Mouse (Mus musculus): ENCODE results near the gene Dock10. TPM values are rescaled to one million over a fixed set of nuclear protein-coding genes. Genes with fewer than 3 reads are reported as not detected.
A peak's percentile ranks its signal among the peaks of the same experiment; 100 is the strongest.

The Dock10 gene
- polyA plus RNA-seq, 1 experiment from 2014 or later: 5.8 TPM

- no peak for ATAC-seq (ENCODE audit: insufficient read depth, low FRiP score, low read depth)
- H3K4me2 ChIP-seq: no peak overlapping the region
- 85% methylated on average over 3 of the region's 3 CpGs for WGBS
Measured at GRCm38 (mm10) chr1:80671730-80672129, 86.6 kb downstream of the Dock10 start.

GRCm38 (mm10) chr1:80671056-80671455, 87.3 kb downstream of the Dock10 start:
- Histone ChIP-seq H3K4me2 (no peak overlapping the region), H3K27me3 (replicated peaks) (no peaks in the 10 kb centered on the region), H3K4me3 (replicated peaks) (no peak overlapping the region), H3K9ac (no peak overlapping the region), H3K9me3 (no peaks in the 10 kb centered on the region), H3K27ac (no peak overlapping the region), H3K4me1 (no peaks in the 10 kb centered on the region), H3K36me3 (no peaks in the 10 kb centered on the region)
- ATAC-seq (ENCODE audit: insufficient read depth, low FRiP score, low read depth): no peak
- 59% methylated on average over 5 of the region's 5 CpGs for WGBS

More at GRCm38 (mm10) chr1:80671730-80672129, 86.6 kb downstream of the Dock10 start:
- H3K36me3 ChIP-seq: no peaks in the 10 kb centered on the region
- no peaks in the 10 kb centered on the region for H3K4me1 ChIP-seq
- no peak overlapping the region for H3K27ac ChIP-seq
- H3K27me3 ChIP-seq (replicated peaks): no peaks in the 10 kb centered on the region
- no peaks in the 10 kb centered on the region for H3K9me3 ChIP-seq
- no peak overlapping the region for H3K9ac ChIP-seq
- H3K4me3 ChIP-seq (replicated peaks): no peak overlapping the region

- H3K36me3 ChIP-seq: no peaks in the 10 kb centered on the region
- no peak overlapping the region for H3K9ac ChIP-seq
- no peak overlapping the region for H3K4me2 ChIP-seq
- no peaks in the 10 kb centered on the region for H3K4me1 ChIP-seq
- no peak for ATAC-seq (ENCODE audit: insufficient read depth, low FRiP score, low read depth)
- no peaks in the 10 kb centered on the region for H3K27me3 ChIP-seq (replicated peaks)
- H3K27ac ChIP-seq: no peak overlapping the region
- no peak overlapping the region for H3K4me3 ChIP-seq (replicated peaks)
- 61% methylated on average over 7 of the region's 7 CpGs for WGBS
- no peaks in the 10 kb centered on the region for H3K9me3 ChIP-seq
Measured at GRCm38 (mm10) chr1:80670387-80670786, 87.9 kb downstream of the Dock10 start.

- H3K27me3 ChIP-seq (replicated peaks): no peaks in the 10 kb centered on the region
- no peaks in the 10 kb centered on the region for H3K4me1 ChIP-seq
- H3K36me3 ChIP-seq: no peaks in the 10 kb centered on the region
- H3K4me3 ChIP-seq (replicated peaks): no peak overlapping the region
- ATAC-seq (ENCODE audit: insufficient read depth, low FRiP score, low read depth): no peak
- no peak overlapping the region for H3K4me2 ChIP-seq
- H3K9ac ChIP-seq: no peak overlapping the region
- H3K27ac ChIP-seq: no peak overlapping the region
- no peaks in the 10 kb centered on the region for H3K9me3 ChIP-seq
Measured at GRCm38 (mm10) chr1:80665761-80666160, 92.6 kb downstream of the Dock10 start.

GRCm38 (mm10) chr1:80665161-80665560, 93.2 kb downstream of the Dock10 start:
- H3K27ac ChIP-seq: no peak overlapping the region
- H3K4me1 ChIP-seq: no peaks in the 10 kb centered on the region
- no peak for ATAC-seq (ENCODE audit: insufficient read depth, low FRiP score, low read depth)
- WGBS: 86% methylated on average over 6 of the region's 6 CpGs
- H3K9me3 ChIP-seq: no peaks in the 10 kb centered on the region
- no peak overlapping the region for H3K4me3 ChIP-seq (replicated peaks)
- no peak overlapping the region for H3K4me2 ChIP-seq
- H3K9ac ChIP-seq: no peak overlapping the region
- no peaks in the 10 kb centered on the region for H3K27me3 ChIP-seq (replicated peaks)
- H3K36me3 ChIP-seq: no peaks in the 10 kb centered on the region

GRCm38 (mm10) chr1:80661506-80662402, 96.6 kb downstream of the Dock10 start:
- H3K9me3 ChIP-seq: no peaks in the 10 kb centered on the region
- no peaks in the 10 kb centered on the region for H3K36me3 ChIP-seq
- H3K27ac ChIP-seq: no peak overlapping the region
- WGBS: 77% methylated on average over 11 of the region's 11 CpGs
- H3K9ac ChIP-seq: no peak overlapping the region
- no peak for ATAC-seq (ENCODE audit: insufficient read depth, low FRiP score, low read depth)
- H3K27me3 ChIP-seq (replicated peaks): no peaks in the 10 kb centered on the region
- H3K4me2 ChIP-seq: no peak overlapping the region
- no peak overlapping the region for H3K4me3 ChIP-seq (replicated peaks)
- no peaks in the 10 kb centered on the region for H3K4me1 ChIP-seq

GRCm38 (mm10) chr1:80659465-80660245, 98.7 kb downstream of the Dock10 start:
- H3K4me1 ChIP-seq: no peaks in the 10 kb centered on the region
- no peak overlapping the region for H3K4me3 ChIP-seq (replicated peaks)
- H3K27ac ChIP-seq: no peak overlapping the region; the same call in 1 of the 2 replicates
- H3K36me3 ChIP-seq: no peaks in the 10 kb centered on the region
- H3K27me3 ChIP-seq (replicated peaks): no peaks in the 10 kb centered on the region
- no peaks in the 10 kb centered on the region for H3K9me3 ChIP-seq
- ATAC-seq (ENCODE audit: insufficient read depth, low FRiP score, low read depth): no peak
- 77% methylated on average over 6 of the region's 6 CpGs for WGBS
- no peak overlapping the region for H3K9ac ChIP-seq
- no peak overlapping the region for H3K4me2 ChIP-seq

- Histone ChIP-seq H3K4me2 (no peak overlapping the region), H3K27me3 (replicated peaks) (no peaks in the 10 kb centered on the region), H3K4me1 (no peaks in the 10 kb centered on the region), H3K36me3 (no peaks in the 10 kb centered on the region), H3K4me3 (replicated peaks) (no peak overlapping the region), H3K9me3 (no peaks in the 10 kb centered on the region), H3K27ac (no peak overlapping the region), H3K9ac (no peak overlapping the region)
- 45% methylated on average over 2 of the region's 2 CpGs for WGBS
- ATAC-seq (ENCODE audit: insufficient read depth, low FRiP score, low read depth): peak; percentile 60; the same call in 1 of the 2 replicates
Measured at GRCm38 (mm10) chr1:80656389-80656788, 101.9 kb downstream of the Dock10 start.

GRCm38 (mm10) chr1:80655854-80656253, 102.5 kb downstream of the Dock10 start:
- no peaks in the 10 kb centered on the region for H3K27me3 ChIP-seq (replicated peaks)
- no peaks in the 10 kb centered on the region for H3K9me3 ChIP-seq
- H3K4me2 ChIP-seq: no peak overlapping the region
- WGBS: 55% methylated on average over 1 of the region's 1 CpGs
- ATAC-seq (ENCODE audit: insufficient read depth, low FRiP score, low read depth): no peak
- no peak overlapping the region for H3K9ac ChIP-seq
- no peaks in the 10 kb centered on the region for H3K4me1 ChIP-seq
- peak overlapping the region; percentile 31; the same call in 1 of the 2 replicates for H3K27ac ChIP-seq
- no peak overlapping the region for H3K4me3 ChIP-seq (replicated peaks)
- H3K36me3 ChIP-seq: no peaks in the 10 kb centered on the region

GRCm38 (mm10) chr1:80655195-80655594, 103.1 kb downstream of the Dock10 start:
- Histone ChIP-seq H3K9ac (no peak overlapping the region), H3K36me3 (no peaks in the 10 kb centered on the region), H3K4me1 (no peaks in the 10 kb centered on the region), H3K4me2 (no peak overlapping the region), H3K27me3 (replicated peaks) (no peaks in the 10 kb centered on the region), H3K27ac (no peak overlapping the region), H3K9me3 (no peaks in the 10 kb centered on the region), H3K4me3 (replicated peaks) (no peak overlapping the region)
- WGBS: 76% methylated on average over 4 of the region's 4 CpGs
- ATAC-seq (ENCODE audit: insufficient read depth, low FRiP score, low read depth): no peak

GRCm38 (mm10) chr1:80654177-80654576, 104.2 kb downstream of the Dock10 start:
- WGBS: 63% methylated on average over 1 of the region's 1 CpGs
- H3K27ac ChIP-seq: no peak overlapping the region
- H3K27me3 ChIP-seq (replicated peaks): no peaks in the 10 kb centered on the region
- H3K4me3 ChIP-seq (replicated peaks): no peak overlapping the region
- H3K4me2 ChIP-seq: no peak overlapping the region
- H3K36me3 ChIP-seq: no peaks in the 10 kb centered on the region
- H3K9me3 ChIP-seq: no peaks in the 10 kb centered on the region
- H3K9ac ChIP-seq: no peak overlapping the region
- no peaks in the 10 kb centered on the region for H3K4me1 ChIP-seq
- ATAC-seq (ENCODE audit: insufficient read depth, low FRiP score, low read depth): no peak

GRCm38 (mm10) chr1:80652803-80653202, 105.5 kb downstream of the Dock10 start:
- no peak for ATAC-seq (ENCODE audit: insufficient read depth, low FRiP score, low read depth)
- H3K4me2 ChIP-seq: no peak overlapping the region
- no peaks in the 10 kb centered on the region for H3K4me1 ChIP-seq
- no peak overlapping the region for H3K9ac ChIP-seq
- no peak overlapping the region for H3K27ac ChIP-seq
- H3K4me3 ChIP-seq (replicated peaks): no peak overlapping the region
- no peaks in the 10 kb centered on the region for H3K9me3 ChIP-seq
- no peaks in the 10 kb centered on the region for H3K36me3 ChIP-seq
- H3K27me3 ChIP-seq (replicated peaks): no peaks in the 10 kb centered on the region
